Mouse (Mus musculus): ENCODE results near the gene Ankrd40.

The Ankrd40 gene

DNA sequence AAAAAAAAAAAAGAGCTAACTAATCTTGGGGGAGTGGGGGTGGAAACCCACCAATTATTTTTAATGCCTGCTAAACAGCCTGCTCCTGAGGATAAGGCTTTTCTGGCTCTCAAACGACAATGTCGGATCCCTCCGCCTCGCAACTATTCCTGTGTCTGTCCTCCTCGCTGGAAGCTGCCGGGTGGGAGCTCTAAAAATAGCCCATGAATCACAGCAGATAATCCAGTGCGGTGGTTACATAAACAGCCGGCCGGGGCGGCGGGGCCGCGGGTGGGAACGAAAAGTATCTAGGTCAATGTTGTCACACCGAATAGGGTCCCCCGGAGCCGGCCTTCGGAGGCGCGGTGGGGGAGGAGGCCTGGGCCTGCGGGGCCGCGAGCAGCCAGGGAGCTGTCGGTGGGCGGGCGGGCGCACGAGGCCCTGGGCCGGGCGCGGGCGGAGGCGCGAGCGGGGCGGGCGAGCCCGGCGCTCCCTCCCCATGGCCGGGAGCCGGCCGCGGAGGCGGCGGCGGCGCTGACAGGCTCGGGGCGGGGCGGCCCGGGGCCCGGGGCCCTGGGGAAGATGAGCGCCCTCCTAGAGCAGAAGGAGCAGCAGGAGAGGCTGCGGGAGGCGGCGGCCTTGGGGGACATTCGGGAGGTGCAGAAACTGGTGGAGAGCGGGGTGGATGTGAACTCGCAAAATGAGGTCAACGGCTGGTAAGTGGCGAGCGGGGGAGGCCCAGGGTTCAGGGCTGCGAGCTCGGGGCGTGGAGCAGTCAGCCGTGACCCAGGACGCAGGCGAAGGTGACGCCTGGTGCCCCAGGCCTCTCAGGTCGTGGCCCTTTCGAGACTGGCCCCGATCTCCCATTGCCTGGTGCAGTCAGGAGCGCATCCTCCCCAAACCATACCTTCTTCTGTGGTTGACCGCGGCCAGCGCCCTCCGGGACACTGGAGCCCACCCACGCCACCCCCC lies at the start of gene Ankrd40:
TSS of gene Ankrd40 (plus strand) at position 309 of the 951 bp plus-strand sequence.
- DNase-seq (ENCODE audit: low spot score in 2 of 2) = peak; percentile 89 to 95

DNA sequence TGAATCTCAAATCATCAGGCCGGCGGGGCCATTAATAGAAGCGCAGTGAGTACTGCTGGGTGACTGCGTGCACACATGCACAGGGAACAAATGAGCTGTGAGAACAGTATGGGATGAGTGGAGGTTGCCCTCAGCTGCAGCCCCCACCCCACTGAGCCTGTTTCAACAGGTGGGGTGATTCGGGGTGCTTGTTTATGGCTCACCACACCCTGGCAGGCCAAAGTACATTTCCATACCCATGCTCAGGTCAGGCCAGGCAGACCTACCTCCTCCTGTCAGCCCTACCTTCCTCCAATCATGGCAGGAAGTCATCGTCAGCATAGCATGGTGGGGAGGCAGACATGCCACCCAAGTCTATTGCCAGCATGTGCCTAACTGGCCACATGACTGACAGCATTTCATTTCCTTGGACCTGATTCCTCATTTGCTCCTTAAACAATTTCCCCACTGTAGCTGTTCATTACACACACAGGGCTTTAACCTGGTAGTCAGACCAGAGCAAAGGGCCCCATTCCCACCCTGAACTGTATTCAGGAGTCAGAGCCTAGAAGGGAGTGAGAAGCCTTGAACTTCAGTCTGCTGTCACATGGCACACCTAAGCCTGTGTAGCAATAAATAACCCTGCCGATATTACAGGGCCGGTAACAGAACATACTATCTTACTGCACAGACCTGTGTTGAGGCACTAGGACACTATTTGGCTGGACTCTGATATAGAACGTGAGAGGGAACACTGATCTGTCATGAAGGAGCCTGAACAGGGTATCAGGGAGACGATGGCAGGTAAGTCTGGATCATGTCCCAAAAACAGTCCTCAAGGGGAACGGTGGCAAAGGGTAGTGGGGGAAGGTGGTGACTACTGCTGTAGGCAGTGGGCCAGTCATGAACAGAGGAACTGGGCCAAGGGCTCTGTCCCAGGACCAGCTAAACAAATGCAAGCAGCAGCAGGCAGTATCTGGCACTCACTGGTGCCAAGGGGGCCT lies 46.3 kb upstream of the Ankrd40 start, which contains the start of gene Gm21885:
TSS of gene Gm21885 (plus strand) at position 675 of the 983 bp plus-strand sequence.
- peak in 1 of 2 experiments; percentile 53 for DNase-seq (ENCODE audit: low spot score in 2 of 2)

DNA sequence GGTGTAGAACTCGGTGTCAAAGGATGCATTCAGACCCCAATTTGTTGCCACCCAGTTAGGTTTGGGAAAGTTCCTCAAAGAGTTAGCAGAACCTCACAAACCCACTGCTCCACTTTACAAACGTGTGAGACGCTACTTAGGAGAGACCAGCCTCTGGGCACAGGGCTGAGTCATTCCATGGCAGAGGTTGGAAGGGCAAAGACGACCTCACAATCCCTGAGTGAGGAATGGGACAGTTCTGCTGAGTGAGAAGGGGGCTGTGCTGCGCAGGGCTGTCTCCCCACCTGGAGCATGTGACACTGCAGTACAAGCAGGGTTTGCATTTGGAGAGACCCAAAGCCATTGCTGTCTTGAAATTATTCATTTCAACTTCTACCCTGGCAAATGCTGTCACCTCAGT lies 45.5 kb upstream of the Ankrd40 start:
- no peak for DNase-seq (ENCODE audit: low spot score in 2 of 2)

DNA sequence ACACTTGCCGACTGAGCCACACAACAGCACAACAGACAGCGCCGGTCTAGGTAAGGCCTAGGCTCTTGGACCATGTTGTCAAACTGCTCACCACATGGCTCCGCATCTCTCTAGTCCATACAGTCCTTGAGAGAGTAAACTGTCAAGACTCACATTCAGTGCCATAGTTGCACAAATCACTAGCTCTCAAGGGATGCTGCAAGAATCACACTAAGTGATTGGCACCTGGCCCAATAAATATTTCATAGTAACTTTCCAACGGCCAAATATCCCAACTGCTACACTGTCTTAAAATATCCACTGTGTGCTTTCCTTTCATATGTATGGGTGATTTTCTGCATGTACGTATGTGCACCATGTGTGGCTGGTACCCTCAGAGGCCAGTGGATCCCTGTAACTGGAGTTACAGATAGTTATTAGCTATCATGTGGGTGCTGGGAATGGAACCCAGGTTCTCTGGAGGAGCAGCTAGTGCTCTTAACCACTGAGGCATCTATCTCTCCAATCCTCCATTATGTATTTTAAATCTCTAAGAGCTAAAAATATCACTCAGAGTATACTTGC lies 44.2 kb upstream of the Ankrd40 start:
- DNase-seq (ENCODE audit: low spot score in 2 of 2) = no peak

DNA sequence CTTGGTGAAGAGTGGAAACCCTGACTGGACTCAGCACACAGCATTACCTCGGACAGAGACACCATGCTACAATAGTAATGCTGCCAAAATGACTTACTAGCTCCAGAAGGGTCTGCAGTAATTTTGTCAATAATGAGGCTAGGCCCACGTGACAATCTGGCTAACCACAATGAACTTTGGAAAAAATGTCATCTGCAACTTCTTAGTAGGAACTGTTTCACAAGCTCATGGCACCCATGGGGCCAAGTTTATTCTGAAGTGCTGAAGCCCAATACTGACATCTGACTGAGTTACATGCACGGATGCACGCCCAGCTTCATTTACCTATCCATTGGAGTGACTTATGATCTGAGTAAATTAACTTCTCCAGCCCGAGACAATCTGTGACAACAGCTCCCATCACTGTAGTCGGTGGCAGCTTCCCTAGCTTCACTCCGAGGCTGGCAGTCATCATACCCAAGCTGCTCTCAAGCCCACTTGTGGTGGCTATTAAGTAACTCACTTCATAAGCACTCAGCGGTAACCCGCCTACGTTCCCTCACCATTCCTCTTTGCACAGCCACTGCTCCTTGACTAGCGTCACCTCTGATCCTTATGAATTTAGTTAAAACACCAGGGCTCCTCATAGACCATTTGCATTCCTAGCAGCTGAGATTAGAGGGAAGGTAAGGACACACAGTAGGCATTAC lies 41.8 kb upstream of the Ankrd40 start:
- no peak for DNase-seq (ENCODE audit: low spot score in 2 of 2)

DNA sequence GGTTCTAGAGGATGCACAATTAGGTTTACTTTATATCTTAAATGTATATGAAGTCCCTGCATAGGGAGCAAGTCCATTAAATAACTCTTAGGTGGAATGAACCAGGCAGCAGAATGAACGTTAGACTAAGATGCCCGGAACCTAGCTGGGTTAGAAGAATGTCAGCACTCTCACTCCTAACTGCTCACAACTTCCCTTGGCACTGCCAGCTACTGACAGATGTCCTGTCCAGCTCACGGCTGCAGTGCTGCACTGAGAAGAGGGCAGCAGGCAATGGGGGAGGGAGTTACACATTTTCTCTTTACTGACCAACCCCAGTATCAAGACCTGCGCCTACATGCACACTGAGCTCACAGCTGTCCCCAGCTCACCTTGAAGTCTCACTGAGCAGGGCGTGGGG lies 40.7 kb upstream of the Ankrd40 start:
- no peak for DNase-seq (ENCODE audit: low spot score in 2 of 2)

DNA sequence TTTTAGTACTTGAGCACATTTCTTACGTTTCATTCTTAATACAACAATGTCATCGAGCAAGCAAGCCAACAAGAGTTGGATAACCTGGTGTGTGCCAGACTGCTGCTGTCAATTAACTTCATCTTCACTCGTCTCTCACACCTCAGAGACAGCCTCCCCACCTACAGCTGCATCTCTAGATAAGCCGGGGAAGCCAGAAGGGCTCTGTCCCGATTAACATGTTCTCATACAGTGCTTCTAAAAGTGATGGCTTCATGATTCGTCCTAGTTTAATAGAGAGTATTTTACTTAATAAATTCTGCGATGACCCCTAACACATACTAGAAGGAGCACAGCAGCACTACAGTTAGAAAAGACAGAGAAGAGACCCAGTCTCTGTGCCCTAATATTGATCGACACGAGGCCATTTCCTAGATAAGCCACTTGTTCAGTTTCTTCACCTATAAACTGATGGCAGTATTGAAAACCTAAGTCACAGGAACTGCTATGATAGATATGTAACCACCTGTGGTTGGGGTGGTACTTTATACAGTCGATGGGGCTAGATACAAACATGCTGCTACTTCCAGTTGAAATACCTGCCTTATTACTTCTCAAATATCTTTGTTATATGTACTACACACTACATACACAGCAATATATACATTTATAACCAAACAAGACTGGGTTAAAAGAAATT lies 37.6 kb upstream of the Ankrd40 start:
- no peak for DNase-seq (ENCODE audit: low spot score in 2 of 2)

DNA sequence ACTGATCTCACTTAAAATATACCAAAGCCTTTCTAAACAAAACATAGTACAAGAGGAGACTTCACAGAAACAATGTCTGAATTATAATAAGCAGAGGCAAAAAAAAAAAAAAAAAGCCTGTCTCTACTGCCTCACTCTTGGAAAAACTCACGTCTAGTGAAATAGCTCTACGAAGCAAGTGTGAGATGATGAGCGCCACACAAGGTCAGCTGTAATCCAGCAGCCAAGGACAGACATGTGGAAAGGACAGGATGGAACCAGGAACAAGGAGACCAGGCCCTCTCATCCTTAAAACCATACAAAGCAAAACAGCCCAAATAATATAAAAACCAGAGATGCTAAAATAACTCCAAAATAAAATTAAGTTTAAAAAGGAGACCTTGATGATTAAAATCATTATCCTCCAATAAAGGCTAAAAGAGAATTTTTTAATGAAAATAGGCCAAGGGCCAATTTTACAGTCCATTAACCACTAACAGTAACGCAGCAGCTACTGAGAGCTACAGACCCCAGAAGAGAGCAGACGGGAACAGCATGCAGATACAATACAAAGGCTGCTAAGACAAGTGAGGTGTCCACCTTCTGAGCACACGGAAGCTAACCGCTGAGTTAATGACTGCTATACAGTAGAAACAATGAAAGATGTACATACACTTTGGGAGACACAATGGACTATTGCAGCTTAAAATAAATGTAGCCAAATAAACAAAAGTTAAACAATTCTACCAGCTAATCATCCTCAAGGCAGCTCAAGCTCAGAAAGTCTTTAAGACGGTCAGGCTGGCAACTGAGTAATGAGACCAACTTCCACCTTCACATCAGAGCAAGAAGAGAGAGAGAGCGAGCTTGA lies 32.6 kb upstream of the Ankrd40 start:
- DNase-seq (ENCODE audit: low spot score in 2 of 2) = no peak

DNA sequence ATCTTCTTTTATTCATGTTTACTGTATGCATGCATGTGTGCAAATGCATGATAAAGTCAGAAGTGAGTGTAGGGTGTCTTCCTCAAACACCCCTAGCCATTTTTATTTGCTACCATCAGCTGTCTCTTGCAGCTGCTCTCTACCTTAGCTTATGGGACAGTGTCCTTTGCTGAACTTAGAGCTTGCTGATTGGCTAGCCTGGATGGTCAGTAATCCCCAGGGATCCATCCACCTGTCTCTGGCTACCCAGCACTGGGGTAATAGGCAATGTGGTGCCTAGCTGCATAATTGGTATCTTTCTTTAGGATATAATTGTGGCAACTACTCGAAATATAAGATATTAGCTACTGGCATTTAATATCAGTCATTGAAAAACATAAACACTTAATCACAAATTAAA lies 15.1 kb upstream of the Ankrd40 start:
- DNase-seq (ENCODE audit: low spot score in 2 of 2) = no peak

DNA sequence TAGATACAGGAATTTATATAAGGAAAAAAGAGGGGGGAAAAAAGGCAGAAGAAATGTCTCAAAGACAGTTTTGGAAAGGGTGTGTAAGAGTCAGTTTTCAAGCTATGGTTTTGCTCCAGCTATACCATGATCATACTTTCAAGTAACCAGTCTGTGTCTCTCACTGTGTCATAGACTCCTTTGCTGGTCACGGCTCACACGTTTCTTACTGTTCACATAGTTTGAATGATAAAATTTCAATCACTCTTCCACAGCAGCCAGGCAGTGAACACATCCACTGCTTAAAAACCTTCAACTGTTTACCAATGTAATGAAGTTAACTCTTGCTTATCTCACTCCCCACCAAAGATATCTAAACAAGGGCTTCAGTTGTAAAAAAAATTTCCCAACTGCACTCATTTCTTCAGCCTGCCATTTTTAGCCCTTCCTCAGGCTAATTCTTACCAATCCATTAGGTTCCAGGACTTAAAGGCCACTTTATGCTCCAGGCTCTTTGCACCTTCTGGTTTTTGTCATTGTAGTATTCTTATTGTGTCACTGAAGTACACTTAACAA lies 13.6 kb upstream of the Ankrd40 start:
- no peak for DNase-seq (ENCODE audit: low spot score in 2 of 2)

DNA sequence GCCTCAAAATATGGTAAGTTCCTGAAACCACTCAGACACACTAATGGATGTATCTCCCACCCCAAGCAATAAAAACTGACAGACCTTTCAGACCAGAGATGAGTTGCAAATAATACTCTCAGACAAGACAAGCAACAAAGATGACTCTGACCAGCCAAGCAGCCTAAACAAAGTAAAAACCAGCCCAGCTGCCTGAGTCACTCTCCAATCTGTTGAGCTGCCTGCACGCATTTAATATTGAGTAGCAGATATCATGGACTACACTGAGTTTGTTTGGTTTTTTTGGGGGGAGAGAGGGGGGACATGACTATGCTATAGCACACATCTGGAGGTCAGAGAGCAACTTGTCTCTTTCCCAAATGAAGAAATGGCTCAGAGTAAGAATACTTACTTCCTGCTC lies 12.5 kb upstream of the Ankrd40 start:
- DNase-seq (ENCODE audit: low spot score in 2 of 2) = no peak

DNA sequence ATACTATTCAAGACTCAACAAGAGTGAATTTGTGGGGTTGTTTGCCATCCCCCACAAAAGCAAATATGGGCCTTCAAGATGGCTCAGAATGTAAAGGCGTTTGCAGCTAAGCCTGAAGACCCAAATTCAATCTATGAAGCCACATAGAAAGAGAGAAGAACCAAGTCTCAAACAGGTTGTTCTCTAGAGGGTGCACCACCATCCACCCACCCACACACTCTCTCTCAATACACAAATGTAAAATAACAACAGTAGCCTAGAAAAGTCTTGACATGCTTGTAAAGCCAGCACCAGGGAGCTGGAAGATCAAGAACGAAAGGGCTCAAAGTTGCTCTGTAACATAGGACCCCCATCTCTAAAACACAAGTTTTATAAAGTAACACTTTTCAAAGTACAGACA lies 11.3 kb upstream of the Ankrd40 start:
- no peak for DNase-seq (ENCODE audit: low spot score in 2 of 2)

DNA sequence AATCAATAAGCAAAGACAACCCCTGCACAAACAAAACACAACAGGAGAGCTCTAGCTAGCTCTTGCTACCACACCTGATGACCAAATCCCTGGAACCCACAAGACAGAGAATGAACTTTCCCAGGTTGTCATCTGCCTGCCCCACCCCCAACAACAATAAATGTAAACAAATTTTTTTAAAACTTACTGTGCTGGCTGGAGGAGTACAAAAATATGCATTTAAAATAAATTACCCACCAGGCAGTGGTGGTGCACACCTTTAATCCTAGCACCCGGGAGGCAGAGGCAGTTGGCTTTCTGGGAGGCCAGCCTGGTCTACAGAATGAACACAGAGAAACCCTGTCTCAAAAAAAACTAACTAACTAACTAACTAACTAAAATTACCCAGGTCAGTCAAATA lies 10.8 kb upstream of the Ankrd40 start:
- DNase-seq (ENCODE audit: low spot score in 2 of 2) = no peak

DNA sequence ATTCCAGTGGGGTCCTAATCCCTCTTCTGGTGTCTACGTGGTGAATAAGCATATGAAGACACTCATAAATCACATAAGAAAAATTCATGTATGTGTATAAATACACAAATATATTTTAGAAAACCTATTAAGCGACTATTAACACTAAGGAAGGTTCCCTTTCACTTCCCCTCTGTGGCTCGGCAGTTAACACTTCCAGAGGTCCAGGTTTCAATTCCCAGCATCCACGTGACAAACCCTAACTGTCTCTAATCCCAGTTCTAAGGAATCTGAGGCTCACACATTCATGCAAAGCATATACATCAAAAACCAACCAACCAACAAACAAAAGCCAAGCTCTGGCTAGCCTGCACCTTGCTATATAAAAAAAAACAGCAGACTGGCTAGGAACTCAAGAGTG lies 10.3 kb upstream of the Ankrd40 start:
- DNase-seq (ENCODE audit: low spot score in 2 of 2) = no peak

DNA sequence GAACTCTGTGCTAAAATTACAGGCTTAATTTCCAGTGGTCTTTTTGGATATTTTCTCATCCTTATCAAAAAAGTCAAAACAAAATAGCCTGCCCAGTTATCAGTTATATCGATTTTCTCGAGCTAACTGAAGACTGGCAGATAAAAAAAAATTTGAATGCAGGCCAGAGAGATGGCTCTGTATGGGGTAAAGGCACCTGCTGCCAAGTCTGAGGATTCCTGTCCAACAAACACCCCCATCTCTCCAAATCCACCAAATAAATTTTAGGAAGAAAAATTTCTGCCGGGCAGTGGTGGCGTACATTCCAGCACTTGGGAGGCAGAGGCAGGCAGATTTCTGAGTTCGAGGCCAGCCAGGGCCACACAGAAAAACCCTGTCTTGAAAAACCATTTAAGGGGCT lies 9.7 kb upstream of the Ankrd40 start:
- no peak for DNase-seq (ENCODE audit: low spot score in 2 of 2)

DNA sequence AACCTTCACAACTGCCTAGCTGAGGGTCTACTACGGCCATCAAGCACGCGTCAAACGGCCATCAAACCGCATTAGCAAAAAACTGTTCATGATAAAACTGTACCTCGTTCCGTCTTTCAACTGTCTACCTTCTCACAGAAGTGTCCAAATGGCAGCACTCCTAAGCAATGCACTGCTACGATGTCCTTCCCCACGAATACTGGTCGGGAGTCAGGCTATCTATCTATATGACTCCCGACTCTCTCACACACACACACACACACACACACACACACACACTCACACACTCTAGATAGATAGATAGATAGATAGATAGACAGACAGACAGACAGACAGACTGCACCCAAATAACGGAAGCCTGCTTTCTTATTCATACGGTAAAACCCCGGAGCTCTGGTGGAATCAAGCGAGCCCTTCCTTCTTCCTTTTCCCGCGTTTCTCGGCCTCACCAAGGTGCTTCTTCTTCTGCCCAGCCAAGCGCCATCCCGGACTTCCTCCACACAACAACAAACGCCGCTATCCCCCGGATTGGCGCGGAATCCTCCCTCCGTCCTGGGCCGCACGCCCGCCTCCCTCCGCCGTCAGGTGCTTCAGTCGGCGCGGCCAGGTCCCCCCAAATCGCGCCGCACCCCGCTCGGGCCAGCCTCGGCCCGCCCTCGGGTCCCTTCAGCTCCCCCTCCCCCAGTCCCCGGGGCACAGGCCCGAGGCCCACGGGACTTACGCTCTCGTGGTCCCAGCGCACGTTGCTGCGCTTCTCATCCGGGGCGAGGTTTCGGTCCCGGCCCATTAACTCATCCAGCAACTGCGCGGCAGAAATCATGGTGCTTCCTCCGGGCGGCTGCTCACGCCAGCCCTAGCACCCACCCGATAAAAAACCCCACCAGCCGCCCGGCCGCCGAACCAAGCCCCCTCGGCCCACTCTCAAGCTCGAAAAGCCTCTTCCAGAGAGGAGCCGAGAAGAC lies 6.6 kb upstream of the Ankrd40 start:
- peak in 1 of 2 experiments; percentile 56 for DNase-seq (ENCODE audit: low spot score in 2 of 2)

DNA sequence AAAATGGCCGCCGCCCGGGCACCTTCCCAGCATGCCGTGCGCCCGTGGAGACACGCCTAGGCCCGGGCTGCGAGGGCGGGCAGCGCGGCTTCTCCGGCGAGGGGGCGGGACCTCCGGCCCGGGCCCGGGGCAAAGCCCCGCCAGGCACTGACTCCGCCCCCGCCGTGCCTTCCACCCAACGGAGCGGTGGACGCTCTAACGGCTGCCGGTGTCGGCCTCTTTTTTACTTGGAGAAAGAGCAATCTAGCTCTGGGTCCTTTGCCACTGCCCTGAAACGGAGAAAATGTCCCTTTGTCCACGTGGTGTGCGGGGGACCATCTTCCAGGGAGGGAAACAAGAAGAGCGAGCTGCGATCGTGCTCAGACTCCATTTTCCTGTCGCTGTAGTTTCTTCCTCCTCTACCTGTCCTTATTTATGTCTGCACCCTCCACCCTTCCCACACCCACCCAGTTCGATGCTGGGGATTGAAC lies 5.8 kb upstream of the Ankrd40 start, which contains the start of gene Luc7l3:
TSS of gene Luc7l3 (minus strand) at position 58 of the 470 bp plus-strand sequence.
- DNase-seq (ENCODE audit: low spot score in 2 of 2) = peak; percentile 93 to 94

DNA sequence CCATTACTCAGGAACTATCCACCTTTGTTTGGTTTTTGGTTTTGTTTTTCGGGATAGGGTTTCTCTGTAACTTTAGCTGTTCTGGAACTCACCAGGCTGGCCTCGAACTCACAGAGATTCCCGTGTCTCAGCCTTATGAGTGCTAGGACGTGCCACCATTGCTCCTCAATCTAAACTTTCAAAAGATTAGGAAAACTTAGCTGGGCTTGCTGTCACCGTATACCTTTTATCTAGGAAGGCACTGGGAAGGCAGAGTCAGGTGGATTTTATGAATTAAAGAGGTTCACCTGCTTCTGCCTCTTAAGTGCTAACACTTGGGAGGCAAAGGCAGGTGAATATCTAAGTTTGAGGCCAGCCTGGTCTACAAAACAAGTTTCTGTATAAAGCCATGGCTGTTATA lies 5.2 kb upstream of the Ankrd40 start:
- DNase-seq (ENCODE audit: low spot score in 2 of 2) = no peak

Measured in urinary bladder, postnatal 36 days (tissue).